In the genomic region with DNA sequence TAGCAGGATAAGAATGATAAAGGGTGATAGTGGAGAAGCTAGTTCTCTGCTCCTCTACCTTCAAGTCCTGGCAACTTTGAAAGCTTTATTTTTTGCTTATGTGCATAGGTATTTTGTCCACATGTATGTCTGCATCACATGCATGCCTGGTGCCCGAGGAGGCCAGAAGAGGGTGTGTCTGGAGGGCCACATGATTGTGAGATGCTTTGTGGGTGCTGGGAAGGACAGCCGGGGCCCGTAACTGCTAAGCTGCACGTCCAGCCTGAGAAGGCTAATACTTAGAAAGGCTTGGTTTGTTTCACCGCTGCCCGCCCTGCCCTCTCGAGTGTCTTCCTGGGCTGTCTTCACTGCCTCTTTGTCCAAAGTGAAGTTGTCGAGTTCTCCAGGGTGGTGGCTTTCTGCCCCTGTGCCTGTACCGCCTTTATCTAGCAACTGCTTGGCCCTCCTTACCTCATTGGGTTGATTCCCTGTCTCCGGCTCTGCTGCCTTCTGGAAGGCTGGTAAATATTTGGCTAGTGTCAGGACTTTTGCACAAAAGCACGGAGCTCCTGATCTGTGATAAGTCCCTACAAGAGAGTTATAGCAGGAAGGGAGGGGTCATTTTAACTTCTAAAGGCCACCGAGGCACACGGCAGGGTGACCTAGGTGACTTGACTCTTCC, we compare ENCODE assay signal across 11 mouse cellular contexts.
DNase-seq lines count a peak whose midpoint lies in the region; ATAC-seq and TF ChIP-seq lines count a peak whose summit lies in the region.
"Had no signal": no experiment of that assay in that cellular context is flagged by ENCODE, and none has a peak within 500 bp of the region (broad histone marks: within the 10 kb centered on the region; RNA-seq: fewer than 3 reads in every experiment).

No protein-coding gene starts in this region.

- no peak overlapping the region for H3K4me3 ChIP-seq in lung, embryonic 16.5 days (ENCODE audit: low read length)
- no peak overlapping the region for H3K4me3 ChIP-seq in intestine, postnatal 0 days (ENCODE audit: low read depth, low read length)
- no peak overlapping the region for H3K4me3 ChIP-seq in liver, embryonic 13.5 days (replicated peaks)
- H3K4me3 ChIP-seq: heart, embryonic 13.5 days; hindbrain, embryonic 10.5 days had no signal

- no peaks in the 10 kb centered on the region for H3K36me3 ChIP-seq in lung, embryonic 16.5 days (ENCODE audit: control insufficient read depth, insufficient read depth, low read length)
- H3K36me3 ChIP-seq in intestine, postnatal 0 days (ENCODE audit: control insufficient read depth, insufficient read depth) = no peaks in the 10 kb centered on the region
- H3K36me3 ChIP-seq in liver, embryonic 13.5 days = no peaks in the 10 kb centered on the region
- H3K36me3 ChIP-seq: heart, embryonic 13.5 days; hindbrain, embryonic 10.5 days had no signal

- no peak overlapping the region for H3K9ac ChIP-seq in lung, embryonic 16.5 days (ENCODE audit: low read length)
- H3K9ac ChIP-seq in intestine, postnatal 0 days (ENCODE audit: low read depth, low read length) = 0 out of 2 replicates have a peak overlapping the region, but pooled peaks have one; percentile 1
- H3K9ac ChIP-seq in liver, embryonic 13.5 days = no peak overlapping the region
- H3K9ac ChIP-seq: heart, embryonic 13.5 days had no signal

- H3K27ac ChIP-seq in lung, embryonic 16.5 days (ENCODE audit: low read length) = no peak overlapping the region
- no peak overlapping the region for H3K27ac ChIP-seq in intestine, postnatal 0 days (ENCODE audit: low read depth, low read length)
- no peak overlapping the region for H3K27ac ChIP-seq in liver, embryonic 13.5 days
- H3K27ac ChIP-seq: heart, embryonic 13.5 days; hindbrain, embryonic 10.5 days had no signal

- ATAC-seq in lung, embryonic 16.5 days (ENCODE audit: low read depth) = no peak
- ATAC-seq in intestine, postnatal 0 days = no peak
- ATAC-seq in liver, embryonic 13.5 days (ENCODE audit: low read depth) = no peak
- ATAC-seq: Patski had no signal

- peak overlapping the region; percentile 21; the same call in 1 of the 2 replicates for H3K4me2 ChIP-seq in lung, embryonic 16.5 days (ENCODE audit: low read depth, low read length)
- H3K4me2 ChIP-seq in intestine, postnatal 0 days (replicated peaks; ENCODE audit: low read depth) = peak overlapping the region; percentile 98
- H3K4me2 ChIP-seq in liver, embryonic 13.5 days = 0 out of 2 replicates have a peak overlapping the region, but pooled peaks have one; percentile 8
- H3K4me2 ChIP-seq: heart, embryonic 13.5 days had no signal

- peaks cover 43% of the 10 kb centered on the region for H3K4me1 ChIP-seq in lung, embryonic 16.5 days (replicated peaks; ENCODE audit: control insufficient read depth, insufficient read depth, low read length)
- peaks cover 5% of the 10 kb centered on the region; the same call in 1 of the 2 replicates for H3K4me1 ChIP-seq in intestine, postnatal 0 days (replicated peaks; ENCODE audit: control insufficient read depth, insufficient read depth, low read length)
- peaks cover 40% of the 10 kb centered on the region for H3K4me1 ChIP-seq in liver, embryonic 13.5 days (replicated peaks)

- H3K27me3 ChIP-seq in lung, embryonic 16.5 days (ENCODE audit: control insufficient read depth, insufficient read depth, low read depth, low read length) = peaks cover 15% of the 10 kb centered on the region
- H3K27me3 ChIP-seq in intestine, postnatal 0 days (replicated peaks; ENCODE audit: control insufficient read depth, insufficient read depth, low read length) = no peaks in the 10 kb centered on the region
- H3K27me3 ChIP-seq in liver, embryonic 13.5 days = peaks cover 71% of the 10 kb centered on the region
- H3K27me3 ChIP-seq: Patski had no signal

- no peak for TF ChIP-seq CTCF in intestine, postnatal 0 days (IDR thresholded peaks at IDR 0.05; ENCODE audit: low read depth)

- DNase-seq in lung, postnatal 25 days (ENCODE audit: low spot score) = no peak
- no peak for DNase-seq in liver, embryonic 13.5 days
- DNase-seq in embryo, embryonic 9.5 days (ENCODE audit: extremely low spot score) = no peak
- no peak for DNase-seq in cerebellum, adult 8-10 months
- no peak for DNase-seq in gastrocnemius, postnatal 4 days (ENCODE audit: low spot score in 2 of 2)
- DNase-seq: thymus, postnatal 4 days had no signal

- WGBS in lung, embryonic 16.5 days = 60% methylated on average over 13 of the region's 13 CpGs
- 29% methylated on average over 13 of the region's 13 CpGs for WGBS in intestine, postnatal 0 days
- WGBS in liver, embryonic 13.5 days (ENCODE audit: insufficient replicate concordance) = 57% methylated on average over 13 of the region's 13 CpGs

- H3K9me3 ChIP-seq in lung, embryonic 16.5 days (ENCODE audit: control insufficient read depth, low read length) = no peaks in the 10 kb centered on the region
- no peaks in the 10 kb centered on the region for H3K9me3 ChIP-seq in intestine, postnatal 0 days (ENCODE audit: control insufficient read depth)
- H3K9me3 ChIP-seq in liver, embryonic 13.5 days (replicated peaks) = no peaks in the 10 kb centered on the region
- H3K9me3 ChIP-seq: heart, embryonic 13.5 days; hindbrain, embryonic 10.5 days had no signal

Comparison
In these comparisons a context has a peak if more than half of its experiments do, and no peak if none do; other contexts are left out.
1. H3K4me2 ChIP-seq: peak in every context shown above with its lines; median percentile 98 in intestine, postnatal 0 days; 21 in lung, embryonic 16.5 days; 8 in liver, embryonic 13.5 days.